Mouse (Mus musculus) forebrain, embryonic 15.5 days (tissue): Measurements from ENCODE around the gene Ms4a6b. TPM values are rescaled to one million over a fixed set of nuclear protein-coding genes. Genes with fewer than 3 reads are reported as not detected.
"Not testable (repeated sequence)": the region's sequence is repeated elsewhere in the genome, so short reads cannot be mapped to it uniquely, and the experiment has no call there.

Experiments used
- ATAC-seq: fragments of 200-750 bp; cut with Nextera tagmentation; replicated peaks from 2 replicates; pipeline ENCODE4 v1.8.0; 2017; ENCODE audit warnings: mild to moderate bottlenecking, moderate TSS enrichment, moderate library complexity
- H3K27ac ChIP-seq: fragments of 300-500 bp; sonication (generic); replicated peaks from 2 replicates; pipeline ENCODE4 v1.5.1; 2015; ENCODE audit warnings: mild to moderate bottlenecking, inconsistent platforms
- H3K27me3 ChIP-seq: fragments of 300-500 bp; sonication (generic); 2 replicates; pipeline ENCODE4 v1.6.1; 2015; ENCODE audit warnings: inconsistent platforms
- H3K36me3 ChIP-seq: fragments of 300-500 bp; sonication (generic); 2 replicates; pipeline ENCODE4 v1.6.1; 2015; ENCODE audit warnings: mild to moderate bottlenecking, inconsistent platforms
- H3K4me1 ChIP-seq: fragments of 300-500 bp; sonication (generic); 2 replicates; pipeline ENCODE4 v1.6.1; 2015; ENCODE audit warnings: inconsistent platforms
- H3K4me2 ChIP-seq: fragments of 300-500 bp; sonication (generic); replicated peaks from 2 replicates; pipeline ENCODE4 v1.6.1; 2015; ENCODE audit warnings: mild to moderate bottlenecking, inconsistent platforms
- H3K4me3 ChIP-seq: fragments of 300-500 bp; sonication (generic); 2 replicates; pipeline ENCODE4 v1.5.1; 2015; ENCODE audit warnings: mild to moderate bottlenecking, inconsistent platforms
- H3K9ac ChIP-seq: fragments of 300-500 bp; sonication (generic); replicated peaks from 2 replicates; pipeline ENCODE4 v1.6.1; 2015; ENCODE audit warnings: mild to moderate bottlenecking, inconsistent platforms
- H3K9me3 ChIP-seq: fragments of 300-500 bp; sonication (generic); 2 replicates; pipeline ENCODE4 v1.6.1; 2016; ENCODE audit warnings: inconsistent platforms
- WGBS: fragments of 180-500 bp; shearing (Covaris S2); methylation state at CpG from one replicate; pipeline ENCODE4 v1.1.7; 2015; ENCODE audit warnings: mixed read lengths; 5-methylcytosine and 5-hydroxymethylcytosine counted together
- polyA plus RNA-seq: library from polyadenylated mRNA; unstranded; fragments of >200 nt; fragmentation: Nextera tagmentation; extraction: Ambion mirVana; gene quantifications from 2 replicates; pipeline ENCODE4 v1.2.1, GENCODE M21; 2015

The Ms4a6b gene
- polyA plus RNA-seq, 1 experiment from 2014 or later: 2.4 TPM

DNA sequence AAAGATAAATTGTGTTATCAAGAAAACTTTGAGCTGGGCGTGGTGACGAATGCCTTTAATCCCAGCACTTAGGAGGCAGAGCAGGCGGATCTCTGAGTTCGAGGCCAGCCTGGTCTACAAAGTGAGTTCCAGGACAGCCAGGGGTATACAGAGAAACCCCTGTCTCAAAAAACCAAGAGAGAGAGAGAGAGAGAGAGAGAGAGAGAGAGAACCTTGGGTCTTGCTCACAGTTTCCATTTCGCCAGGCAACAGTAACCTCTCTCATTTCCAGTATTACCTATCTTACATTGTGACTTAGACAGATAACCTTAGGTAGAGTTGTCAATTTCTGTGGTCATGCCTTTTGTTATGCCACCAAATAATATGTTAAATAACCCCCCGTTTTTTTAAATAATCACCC, 20.0 kb upstream of the Ms4a6b start:
- WGBS: 84% methylated on average over 6 of the region's 6 CpGs
- Histone ChIP-seq H3K36me3 (no peaks in the 10 kb centered on the region), H3K4me1 (no peaks in the 10 kb centered on the region), H3K9ac (no peak overlapping the region), H3K4me3 (no peak overlapping the region), H3K27ac (no peak overlapping the region), H3K4me2 (no peak overlapping the region), H3K27me3 (no peaks in the 10 kb centered on the region), H3K9me3 (no peaks in the 10 kb centered on the region)
- no peak for ATAC-seq

DNA sequence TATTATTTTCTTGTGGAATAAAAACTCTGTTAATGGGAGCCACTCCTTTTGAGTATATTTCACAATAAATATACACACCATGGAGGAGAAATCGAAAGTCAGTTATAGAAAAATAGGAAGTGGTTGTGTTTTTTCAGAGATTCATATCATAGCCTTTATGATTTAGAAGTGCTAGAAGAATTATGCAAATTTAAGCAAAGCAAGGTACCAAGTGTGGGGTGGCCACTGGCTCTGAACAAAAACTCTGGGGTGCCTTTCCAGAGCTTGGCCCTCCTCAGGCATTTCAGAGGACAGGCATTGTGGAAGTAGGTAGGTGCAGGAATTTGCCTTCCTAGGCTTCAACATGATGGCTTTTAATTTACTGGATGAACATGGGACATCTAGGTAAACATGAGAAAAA, 19.0 kb upstream of the Ms4a6b start:
- H3K9me3 ChIP-seq, H3K4me2 ChIP-seq, H3K4me3 ChIP-seq, H3K27ac ChIP-seq, H3K27me3 ChIP-seq, ATAC-seq, H3K4me1 ChIP-seq, H3K36me3 ChIP-seq, H3K9ac ChIP-seq: not testable (repeated sequence)
- 80% methylated on average over 1 of the region's 1 CpGs for WGBS

DNA sequence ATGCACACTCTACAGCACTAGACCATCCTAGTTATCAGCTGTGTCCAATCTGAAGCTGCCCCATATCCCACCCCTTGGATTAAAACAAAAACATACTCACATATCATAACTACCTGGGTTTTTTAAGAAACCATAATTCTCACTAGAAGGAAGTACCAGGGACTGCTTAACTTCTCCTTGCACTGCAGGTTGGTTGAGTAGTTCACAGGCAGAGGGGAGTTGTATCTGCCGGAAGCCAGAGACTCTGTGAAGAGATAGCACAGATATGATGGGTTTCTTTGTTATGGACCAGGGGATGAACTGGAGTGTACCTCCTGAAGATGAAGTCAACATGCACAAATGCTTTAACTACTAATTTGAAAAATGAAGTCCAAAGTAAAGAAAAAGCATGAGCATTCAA, 15.5 kb upstream of the Ms4a6b start:
- Histone ChIP-seq H3K27me3 (no peaks in the 10 kb centered on the region), H3K4me1 (no peaks in the 10 kb centered on the region), H3K9ac (no peak overlapping the region), H3K36me3 (no peaks in the 10 kb centered on the region), H3K4me2 (no peak overlapping the region), H3K27ac (no peak overlapping the region), H3K4me3 (no peak overlapping the region), H3K9me3 (no peaks in the 10 kb centered on the region)
- ATAC-seq: no peak
- WGBS: 98% methylated on average over 1 of the region's 1 CpGs

DNA sequence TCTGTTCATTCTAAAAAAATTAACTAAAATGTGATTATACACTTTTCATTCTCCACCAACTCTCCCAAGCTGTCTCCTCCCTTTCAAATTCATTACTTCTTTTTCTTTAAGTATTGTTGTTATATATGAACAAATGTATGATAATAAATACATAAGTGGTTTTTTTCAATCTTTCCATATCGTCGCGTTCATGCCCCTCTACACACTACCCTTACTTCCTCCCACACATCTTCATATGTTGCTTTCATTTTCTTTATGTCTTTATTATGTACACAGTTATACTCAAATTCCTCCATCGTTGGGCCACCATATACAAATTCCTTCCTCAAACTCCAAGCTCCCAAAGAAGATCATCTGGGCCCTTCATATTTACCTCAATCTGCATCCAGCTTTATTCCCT, 15.0 kb upstream of the Ms4a6b start:
- WGBS: 87% methylated on average over 4 of the region's 4 CpGs
- H3K36me3 ChIP-seq: no peaks in the 10 kb centered on the region
- H3K4me2 ChIP-seq: no peak overlapping the region
- H3K9ac ChIP-seq: no peak overlapping the region
- H3K27ac ChIP-seq: no peak overlapping the region
- no peaks in the 10 kb centered on the region for H3K9me3 ChIP-seq
- H3K27me3 ChIP-seq: no peaks in the 10 kb centered on the region
- no peak for ATAC-seq
- no peak overlapping the region for H3K4me3 ChIP-seq
- no peaks in the 10 kb centered on the region for H3K4me1 ChIP-seq

DNA sequence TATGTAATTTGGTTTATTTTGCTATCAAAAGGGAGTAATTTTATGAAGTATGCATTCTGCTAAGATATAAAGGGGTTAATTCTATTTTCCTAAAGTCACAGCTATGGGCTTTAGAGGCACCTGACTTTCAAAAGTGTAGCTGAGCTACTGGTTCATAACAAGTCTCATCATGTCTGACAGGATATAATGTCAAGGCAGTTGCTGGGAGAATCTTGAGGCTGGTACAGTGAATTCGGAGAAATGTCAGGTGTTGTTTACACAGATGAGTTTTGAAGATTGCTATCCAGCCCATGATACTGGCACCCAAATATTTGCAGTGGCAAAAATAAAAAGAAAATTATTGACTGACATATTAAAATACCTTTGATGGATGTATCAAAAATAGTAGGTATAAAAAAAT, 11.5 kb upstream of the Ms4a6b start:
- H3K4me2 ChIP-seq: no peak overlapping the region
- no peak overlapping the region for H3K27ac ChIP-seq
- ATAC-seq: no peak
- H3K9ac ChIP-seq: no peak overlapping the region
- no peaks in the 10 kb centered on the region for H3K36me3 ChIP-seq
- H3K9me3 ChIP-seq: no peaks in the 10 kb centered on the region
- WGBS: 84% methylated on average over 1 of the region's 1 CpGs
- no peak overlapping the region for H3K4me3 ChIP-seq
- no peaks in the 10 kb centered on the region for H3K27me3 ChIP-seq
- no peaks in the 10 kb centered on the region for H3K4me1 ChIP-seq

DNA sequence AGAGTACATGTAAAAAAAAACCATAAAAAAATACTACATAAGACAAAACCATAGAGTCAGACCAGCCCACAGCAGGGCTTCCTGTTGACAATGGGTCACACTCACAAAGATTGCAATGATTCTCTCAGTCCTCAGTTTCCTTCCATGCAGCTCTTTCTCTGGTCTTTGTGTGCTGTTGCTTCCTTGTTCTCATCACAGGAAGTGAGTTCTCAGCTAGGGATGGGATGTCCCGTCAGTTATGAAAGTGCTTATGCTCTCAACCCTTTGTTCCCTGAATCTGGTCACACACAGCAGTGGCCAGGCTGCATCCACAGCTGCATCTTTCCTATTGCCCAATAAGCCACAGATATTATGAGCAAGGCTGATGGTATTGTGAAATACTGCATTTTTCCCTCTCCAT, 2.9 kb upstream of the Ms4a6b start:
- no peak overlapping the region for H3K27ac ChIP-seq
- no peak overlapping the region for H3K4me2 ChIP-seq
- no peak overlapping the region for H3K4me3 ChIP-seq
- WGBS: 76% methylated on average over 1 of the region's 1 CpGs
- H3K36me3 ChIP-seq: no peaks in the 10 kb centered on the region
- ATAC-seq: no peak
- no peaks in the 10 kb centered on the region for H3K4me1 ChIP-seq
- H3K9ac ChIP-seq: no peak overlapping the region
- no peaks in the 10 kb centered on the region for H3K27me3 ChIP-seq
- H3K9me3 ChIP-seq: no peaks in the 10 kb centered on the region

DNA sequence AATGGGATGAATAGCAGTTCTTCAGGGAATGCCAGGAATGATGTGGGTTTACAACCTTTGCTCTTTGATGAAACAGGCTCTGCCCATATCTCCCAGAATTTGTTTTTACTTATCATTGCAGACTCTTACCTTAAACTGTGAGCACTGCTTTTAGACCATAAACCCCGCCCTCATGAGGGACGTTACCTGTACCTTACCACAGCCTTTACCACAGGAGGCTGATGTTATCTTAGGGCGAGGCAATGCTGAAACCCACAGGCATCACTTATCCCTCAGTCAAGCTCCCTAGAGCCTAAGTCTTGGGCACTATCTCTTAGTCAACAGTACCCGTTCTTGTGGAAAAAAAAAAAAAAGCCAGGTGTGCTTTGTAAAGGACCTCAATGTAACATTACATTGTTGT, 533 bp downstream of the Ms4a6b start:
- Histone ChIP-seq H3K4me2 (no peak overlapping the region), H3K9ac (no peak overlapping the region), H3K9me3 (no peaks in the 10 kb centered on the region), H3K27me3 (no peaks in the 10 kb centered on the region), H3K36me3 (no peaks in the 10 kb centered on the region), H3K4me1 (no peaks in the 10 kb centered on the region), H3K27ac (no peak overlapping the region), H3K4me3 (no peak overlapping the region)
- ATAC-seq: no peak
- WGBS: 79% methylated on average over 4 of the region's 4 CpGs

DNA sequence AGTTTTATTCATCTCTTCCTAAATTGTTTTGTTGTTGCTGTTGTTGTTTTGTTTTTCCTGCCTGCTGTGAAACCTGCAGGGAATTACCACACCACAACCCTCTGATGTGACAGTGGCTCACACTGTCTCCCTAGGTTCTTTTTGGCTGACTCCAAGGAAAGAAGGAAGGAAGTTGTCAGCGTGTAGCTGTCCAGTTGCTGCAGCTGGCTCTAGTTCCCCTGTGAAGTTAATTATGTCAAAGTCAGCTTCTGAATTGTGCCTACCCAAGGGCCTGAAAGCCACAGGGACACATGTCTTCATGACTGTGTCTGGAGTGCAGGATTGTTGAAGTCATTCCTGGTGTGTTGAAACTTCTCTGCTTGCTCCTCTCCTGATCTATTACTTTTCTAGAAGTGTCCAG, 1.1 kb downstream of the Ms4a6b start:
- H3K36me3 ChIP-seq, H3K27ac ChIP-seq, ATAC-seq, H3K4me1 ChIP-seq, H3K4me3 ChIP-seq, H3K9ac ChIP-seq, H3K4me2 ChIP-seq, H3K27me3 ChIP-seq, H3K9me3 ChIP-seq: not testable (repeated sequence)
- WGBS: 61% methylated on average over 1 of the region's 1 CpGs

DNA sequence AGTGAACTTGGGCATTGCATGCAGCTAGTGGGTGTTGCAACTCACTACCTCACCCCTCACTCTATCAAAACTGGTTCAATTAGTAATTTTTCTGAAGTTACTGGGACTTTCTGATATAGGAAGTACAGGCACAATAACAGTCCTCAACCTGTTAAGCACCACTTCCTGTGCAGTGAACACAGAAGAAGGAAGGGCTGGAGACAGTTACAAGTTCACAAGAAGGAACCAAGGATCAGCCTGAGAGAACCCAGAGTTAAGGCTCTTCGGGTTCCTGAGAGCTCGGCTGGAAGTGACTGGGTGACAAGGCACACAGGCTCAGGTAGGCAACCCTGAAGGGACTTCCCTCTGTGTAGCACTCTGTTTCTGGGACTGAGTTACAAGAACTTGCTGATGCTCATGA, 2.0 kb downstream of the Ms4a6b start:
- WGBS: 94% methylated on average over 2 of the region's 2 CpGs

DNA sequence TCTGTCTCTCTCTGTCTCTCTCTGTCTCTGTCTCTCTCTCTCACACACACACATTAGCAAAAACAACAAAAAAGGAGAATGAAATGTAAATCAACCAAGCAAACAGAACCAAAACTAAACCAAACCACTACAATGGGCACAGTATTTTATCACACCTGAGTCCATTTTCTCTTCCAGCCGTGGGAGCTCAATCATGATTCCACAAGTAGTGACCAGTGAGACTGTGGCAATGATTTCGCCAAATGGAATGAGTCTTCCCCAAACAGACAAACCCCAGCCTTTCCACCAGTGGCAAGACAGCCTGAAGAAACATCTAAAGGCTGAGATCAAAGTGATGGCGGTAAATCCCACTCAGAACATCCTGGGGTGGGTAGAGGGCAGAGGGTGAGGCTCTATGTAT, 3.8 kb downstream of the Ms4a6b start:
- no peaks in the 10 kb centered on the region for H3K27me3 ChIP-seq
- ATAC-seq: no peak
- no peaks in the 10 kb centered on the region for H3K36me3 ChIP-seq
- H3K9me3 ChIP-seq: no peaks in the 10 kb centered on the region
- 86% methylated on average over 3 of the region's 3 CpGs for WGBS
- no peak overlapping the region for H3K4me2 ChIP-seq
- H3K9ac ChIP-seq: no peak overlapping the region
- H3K27ac ChIP-seq: no peak overlapping the region
- H3K4me1 ChIP-seq: no peaks in the 10 kb centered on the region
- H3K4me3 ChIP-seq: no peak overlapping the region

More for the DNA sequence above, 2.0 kb downstream of the Ms4a6b start:
- not testable (repeated sequence) for H3K4me2 ChIP-seq, H3K9ac ChIP-seq, H3K4me3 ChIP-seq, H3K9me3 ChIP-seq, H3K27me3 ChIP-seq, H3K27ac ChIP-seq, H3K36me3 ChIP-seq, ATAC-seq, H3K4me1 ChIP-seq

DNA sequence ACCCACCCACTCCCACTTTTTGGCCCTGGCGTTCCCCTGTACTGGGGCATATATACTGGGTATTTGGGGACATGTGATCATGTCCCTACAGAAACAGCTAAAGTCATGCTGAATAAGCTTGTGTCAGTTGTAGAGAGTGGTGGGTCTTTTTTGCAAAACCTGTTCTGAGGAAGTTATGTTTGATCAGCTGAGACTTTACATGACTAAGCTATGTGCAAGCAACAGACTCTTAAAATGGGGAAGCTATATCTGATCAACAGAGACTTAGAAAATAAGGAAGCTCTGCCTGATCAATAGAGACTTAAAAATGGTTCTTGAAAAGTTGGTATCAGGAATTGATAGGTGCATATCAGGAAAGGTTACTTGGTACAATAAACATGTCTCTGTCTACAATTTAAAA, 17.1 kb downstream of the Ms4a6b start:
- Histone ChIP-seq H3K36me3 (no peaks in the 10 kb centered on the region), H3K4me1 (no peaks in the 10 kb centered on the region), H3K27me3 (no peaks in the 10 kb centered on the region), H3K9ac (no peak overlapping the region), H3K4me2 (no peak overlapping the region), H3K9me3 (no peaks in the 10 kb centered on the region), H3K4me3 (no peak overlapping the region), H3K27ac (no peak overlapping the region)
- ATAC-seq: no peak
- WGBS: 68% methylated on average over 1 of the region's 1 CpGs

DNA sequence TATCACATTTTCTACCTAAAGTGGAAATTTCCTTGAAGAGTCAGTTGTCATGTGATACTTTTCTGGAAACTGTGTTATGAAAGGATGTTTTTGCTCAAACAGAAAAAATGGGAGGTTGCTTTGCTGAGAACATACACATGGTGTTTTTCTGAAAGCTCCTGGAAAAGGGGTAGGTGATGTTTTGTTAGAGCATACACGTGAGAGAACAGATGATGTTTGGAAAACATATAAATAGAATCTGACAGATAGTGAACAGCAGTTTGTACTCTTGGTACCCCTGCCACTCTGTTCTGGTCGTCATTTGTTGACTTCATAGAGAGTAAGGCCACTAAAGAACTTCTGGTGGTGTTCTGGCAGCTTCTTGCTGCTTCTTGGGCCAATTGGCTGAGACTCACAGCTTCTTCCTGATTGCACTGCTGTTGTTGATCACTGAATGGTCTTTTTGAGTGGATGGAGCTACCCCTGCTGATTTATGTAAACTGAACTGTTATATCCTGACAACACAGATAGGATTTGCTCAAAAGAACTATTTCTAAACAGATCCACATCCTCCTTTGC, 17.7 kb downstream of the Ms4a6b start:
- H3K4me2 ChIP-seq: no peak overlapping the region
- WGBS: 53% methylated on average over 2 of the region's 2 CpGs

DNA sequence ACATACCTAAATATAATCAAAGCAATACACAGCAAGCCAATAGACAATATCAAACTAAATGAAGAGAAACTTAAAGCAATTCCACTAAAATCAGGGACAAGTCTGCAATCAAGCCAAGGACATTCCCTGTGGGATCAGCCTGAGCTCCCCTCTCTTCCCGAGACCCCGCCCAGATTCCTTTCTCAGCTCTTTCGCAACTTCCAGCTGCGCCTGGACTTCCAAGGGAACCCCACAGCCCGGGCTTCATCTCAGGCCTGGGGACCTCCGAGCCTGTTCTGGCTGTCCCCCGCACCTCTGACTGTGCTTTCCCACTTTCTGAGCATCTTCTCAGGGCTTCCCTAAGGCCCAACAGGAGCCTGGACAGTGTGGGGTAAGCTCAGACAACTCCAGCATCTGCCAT, 20.3 kb downstream of the Ms4a6b start, which contains the start of gene Ms4a4d:
TSS of gene Ms4a4d (plus strand) at position 209 of the 400 bp plus-strand sequence.
- no peak within 1 kb of the TSS for H3K4me3 ChIP-seq
- no peak within 1 kb of the TSS for H3K4me2 ChIP-seq
- WGBS: 14% methylated on average over 7 of the region's 7 CpGs
- H3K27ac ChIP-seq: no peak within 1 kb of the TSS
- H3K4me1 ChIP-seq: no peaks in the 10 kb centered on the region
- no peaks in the 10 kb centered on the region for H3K9me3 ChIP-seq
- no peaks in the 10 kb centered on the region for H3K27me3 ChIP-seq
- H3K36me3 ChIP-seq: no peaks in the 10 kb centered on the region
- no peak within 1 kb of the TSS for H3K9ac ChIP-seq
- no peak for ATAC-seq

More for the DNA sequence above, 17.7 kb downstream of the Ms4a6b start:
- H3K4me3 ChIP-seq: no peak overlapping the region
- ATAC-seq: no peak
- no peak overlapping the region for H3K9ac ChIP-seq
- H3K27me3 ChIP-seq: no peaks in the 10 kb centered on the region
- H3K9me3 ChIP-seq: no peaks in the 10 kb centered on the region
- no peaks in the 10 kb centered on the region for H3K4me1 ChIP-seq
- H3K27ac ChIP-seq: no peak overlapping the region
- no peaks in the 10 kb centered on the region for H3K36me3 ChIP-seq
